Mouse (Mus musculus): ENCODE measurements around the gene Acss1. TPM values are rescaled to one million over a fixed set of nuclear protein-coding genes. Genes with fewer than 3 reads are reported as not detected.

The Acss1 gene
- polyA plus RNA-seq, 1 experiment from 2014 or later: 5.3 TPM

DNA sequence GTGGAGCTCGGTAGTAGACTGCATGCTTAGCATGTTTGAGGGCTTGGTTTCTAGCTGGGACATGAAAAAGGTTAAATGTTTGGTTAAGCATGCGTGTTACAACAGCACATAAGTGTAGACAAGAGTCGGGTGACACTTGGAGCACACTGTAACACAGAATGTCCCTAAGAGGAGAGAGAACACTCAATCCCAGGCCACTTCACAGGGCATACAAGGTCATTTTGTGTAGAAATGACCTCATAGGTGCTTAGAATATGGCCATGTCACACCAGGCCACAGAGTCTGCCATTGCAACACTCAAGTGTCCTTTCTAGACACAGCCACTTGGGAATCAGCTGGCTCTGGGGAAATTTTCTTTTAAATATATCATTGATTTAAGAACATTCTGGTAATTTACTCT is 44.3 kb downstream of the Acss1 start:
- DNase-seq (no peak), ATAC-seq (ENCODE audit: insufficient read depth) (no peak)
- Histone ChIP-seq H3K27me3 (ENCODE audit: insufficient read depth, low read length) (no peaks in the 10 kb centered on the region), H3K9me3 (ENCODE audit: low read depth, low read length) (no peaks in the 10 kb centered on the region), H3K4me1 (ENCODE audit: insufficient read depth) (no peaks in the 10 kb centered on the region), H3K27ac (ENCODE audit: low read depth) (no peak overlapping the region), H3K4me2 (no peak overlapping the region), H3K9ac (no peak overlapping the region), H3K36me3 (ENCODE audit: insufficient read depth) (no peaks in the 10 kb centered on the region), H3K4me3 (ENCODE audit: low read depth, low read length) (no peak overlapping the region)
- WGBS: 62% methylated on average over 3 of the region's 3 CpGs
- TF ChIP-seq CTCF (IDR thresholded peaks at IDR 0.05; ENCODE audit: low read depth): no peak

DNA sequence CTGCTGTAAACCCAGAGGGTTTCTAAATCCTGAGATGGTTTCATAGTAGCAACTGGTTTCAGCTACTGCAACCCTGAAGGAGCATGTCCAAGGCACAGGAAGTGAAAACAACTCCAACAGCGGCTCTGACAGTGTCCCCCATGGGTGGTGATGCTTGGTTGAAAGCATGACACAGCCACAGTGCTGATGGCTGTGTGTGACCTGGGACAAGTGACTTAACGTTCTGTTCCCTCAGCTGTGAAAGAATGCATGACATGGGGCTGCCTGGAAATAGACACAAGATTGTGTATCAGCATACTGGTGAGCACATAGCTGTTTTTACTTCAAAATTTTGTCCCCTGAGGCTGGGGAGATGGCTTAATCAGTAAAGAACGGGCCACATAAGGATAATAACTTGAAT is 46.6 kb downstream of the Acss1 start:
- no peak overlapping the region for H3K27ac ChIP-seq (ENCODE audit: low read depth)
- no peak for TF ChIP-seq CTCF (IDR thresholded peaks at IDR 0.05; ENCODE audit: low read depth)
- DNase-seq: no peak
- no peak overlapping the region for H3K4me2 ChIP-seq
- no peaks in the 10 kb centered on the region for H3K27me3 ChIP-seq (ENCODE audit: insufficient read depth, low read length)
- no peaks in the 10 kb centered on the region for H3K4me1 ChIP-seq (ENCODE audit: insufficient read depth)
- no peaks in the 10 kb centered on the region for H3K9me3 ChIP-seq (ENCODE audit: low read depth, low read length)
- no peak overlapping the region for H3K4me3 ChIP-seq (ENCODE audit: low read depth, low read length)
- no peak overlapping the region for H3K9ac ChIP-seq
- no peaks in the 10 kb centered on the region for H3K36me3 ChIP-seq (ENCODE audit: insufficient read depth)
- ATAC-seq (ENCODE audit: insufficient read depth): no peak
- 63% methylated on average over 3 of the region's 3 CpGs for WGBS

DNA sequence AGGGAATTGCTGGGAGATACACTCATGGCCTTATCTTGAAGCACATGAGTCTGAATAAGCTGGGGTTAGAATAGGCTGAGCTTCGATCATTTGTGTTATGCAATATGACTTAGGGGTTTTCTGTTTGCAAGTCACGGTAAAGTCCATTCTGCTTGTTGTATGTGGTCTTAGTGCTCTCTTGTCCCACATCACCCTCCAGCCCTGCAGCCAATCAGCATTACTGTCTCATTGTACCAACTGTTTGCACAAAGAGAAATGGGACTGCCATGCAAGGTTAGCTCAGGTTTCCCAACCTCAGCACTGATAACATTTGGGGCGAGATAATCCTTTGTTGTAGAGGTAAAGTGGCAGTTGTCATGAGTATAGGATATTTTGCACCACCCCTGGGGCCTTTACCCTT is 58.2 kb downstream of the Acss1 start:
- Histone ChIP-seq H3K9me3 (ENCODE audit: low read depth, low read length) (no peaks in the 10 kb centered on the region), H3K36me3 (ENCODE audit: insufficient read depth) (no peaks in the 10 kb centered on the region), H3K9ac (no peak overlapping the region), H3K4me2 (no peak overlapping the region), H3K27ac (ENCODE audit: low read depth) (no peak overlapping the region), H3K4me1 (ENCODE audit: insufficient read depth) (0 out of 2 replicates have a peak, but pooled peaks cover 3% of the 10 kb centered on the region), H3K27me3 (ENCODE audit: insufficient read depth, low read length) (no peaks in the 10 kb centered on the region), H3K4me3 (ENCODE audit: low read depth, low read length) (no peak overlapping the region)
- no peak for TF ChIP-seq CTCF (IDR thresholded peaks at IDR 0.05; ENCODE audit: low read depth)
- ATAC-seq (ENCODE audit: insufficient read depth): no peak
- DNase-seq: no peak
- 61% methylated on average over 3 of the region's 3 CpGs for WGBS

DNA sequence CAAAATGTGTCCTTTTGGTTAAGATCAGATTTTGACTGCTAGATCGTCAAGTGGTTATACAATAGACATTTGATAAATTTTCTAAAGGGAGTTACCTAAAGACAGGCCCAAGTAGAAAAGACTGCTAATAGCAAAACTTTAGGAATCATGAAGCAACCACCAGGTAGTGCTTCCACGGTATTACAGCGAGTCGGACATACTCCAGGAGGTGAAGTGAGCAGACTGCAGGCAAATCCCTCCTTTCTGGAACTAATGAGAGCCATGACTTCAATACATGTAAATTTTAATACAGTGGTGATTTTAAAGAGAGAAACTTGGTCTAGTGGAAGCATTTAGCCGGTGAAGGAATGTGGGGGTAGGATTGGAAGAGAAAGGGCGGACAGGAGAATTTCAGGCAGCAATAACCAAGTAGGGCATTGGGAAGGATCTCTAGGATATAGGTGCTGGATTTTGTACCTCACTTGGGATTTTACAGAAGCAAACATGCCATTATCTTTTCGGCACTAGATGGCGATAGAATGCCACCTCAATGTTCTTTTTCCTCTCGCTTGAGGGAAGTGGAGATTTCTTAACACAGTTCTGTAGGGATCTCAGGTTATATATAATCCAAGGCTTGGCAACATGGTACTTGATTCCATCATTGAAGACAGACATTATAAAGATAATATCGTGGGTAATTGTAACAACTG is 59.3 kb downstream of the Acss1 start:
- Histone ChIP-seq H3K27me3 (ENCODE audit: insufficient read depth, low read length) (no peaks in the 10 kb centered on the region), H3K4me2 (peak overlapping the region; percentile 79), H3K9ac (peak overlapping the region; percentile 77), H3K4me1 (ENCODE audit: insufficient read depth) (0 out of 2 replicates have a peak, but pooled peaks cover 3% of the 10 kb centered on the region), H3K4me3 (ENCODE audit: low read depth, low read length) (peak overlapping the region; percentile 95), H3K36me3 (ENCODE audit: insufficient read depth) (no peaks in the 10 kb centered on the region), H3K27ac (ENCODE audit: low read depth) (peak overlapping the region; percentile 27; the same call in 1 of the 2 replicates), H3K9me3 (ENCODE audit: low read depth, low read length) (no peaks in the 10 kb centered on the region)
- DNase-seq (peak; percentile 92), ATAC-seq (ENCODE audit: insufficient read depth) (peak; percentile 69)
- TF ChIP-seq CTCF (IDR thresholded peaks at IDR 0.05; ENCODE audit: low read depth): peak; percentile 82
- WGBS: 1% methylated on average over 10 of the region's 10 CpGs

DNA sequence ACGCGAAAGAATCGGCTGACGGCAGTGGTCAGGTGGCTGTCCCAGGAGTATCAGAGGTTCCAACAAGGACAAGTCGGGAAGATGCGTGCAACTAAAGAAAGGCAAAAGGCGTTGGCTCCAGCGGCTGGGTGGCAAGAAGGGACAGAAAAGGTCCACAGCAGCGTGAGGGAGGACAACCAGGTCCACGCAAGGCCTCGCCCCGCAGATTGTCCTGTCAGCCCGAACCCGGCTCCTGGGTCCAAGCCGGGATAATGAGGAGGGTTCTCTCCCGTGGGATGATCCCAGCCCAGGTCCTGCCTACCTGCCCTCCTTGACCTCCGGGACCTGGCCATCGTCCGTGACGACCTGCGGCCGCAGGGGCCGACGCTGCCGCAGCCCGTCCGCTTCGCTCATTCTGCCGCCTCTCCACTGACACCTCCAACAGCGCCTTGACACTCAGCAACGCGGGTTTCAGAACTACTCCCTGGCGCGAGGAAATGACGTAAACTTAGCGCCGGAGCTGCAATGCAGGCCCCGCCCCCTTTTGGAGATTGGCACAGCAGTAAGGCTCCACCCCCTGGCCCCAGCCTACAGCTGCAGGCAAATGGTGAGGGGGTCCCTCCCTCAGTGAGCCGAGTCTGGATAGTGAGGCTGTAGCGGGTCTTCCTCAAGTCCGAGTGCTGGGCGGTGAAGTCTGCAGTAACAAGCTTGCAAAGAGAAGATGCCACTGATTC is 60.1 kb downstream of the Acss1 start, which contains the start of gene Apmap:
Gene Apmap, minus strand, starts transcription at position 481 of the 713 bp plus-strand sequence.
- under 1% methylated on average over 42 of the region's 42 CpGs for WGBS
- no peak; the same call in 1 of the 2 replicates for TF ChIP-seq CTCF (IDR thresholded peaks at IDR 0.05; ENCODE audit: low read depth)
- Histone ChIP-seq H3K4me2 (peak within 1 kb of the TSS; percentile 79), H3K27me3 (ENCODE audit: insufficient read depth, low read length) (no peaks in the 10 kb centered on the region), H3K4me1 (ENCODE audit: insufficient read depth) (0 out of 2 replicates have a peak, but pooled peaks cover 3% of the 10 kb centered on the region), H3K4me3 (ENCODE audit: low read depth, low read length) (peak within 1 kb of the TSS; percentile 95), H3K36me3 (ENCODE audit: insufficient read depth) (no peaks in the 10 kb centered on the region), H3K9me3 (ENCODE audit: low read depth, low read length) (no peaks in the 10 kb centered on the region), H3K9ac (peak within 1 kb of the TSS; percentile 77), H3K27ac (ENCODE audit: low read depth) (peak within 1 kb of the TSS; percentile 27; the same call in 1 of the 2 replicates)
- peak; percentile 99 for DNase-seq
- peak; percentile 99 for ATAC-seq (ENCODE audit: insufficient read depth)

DNA sequence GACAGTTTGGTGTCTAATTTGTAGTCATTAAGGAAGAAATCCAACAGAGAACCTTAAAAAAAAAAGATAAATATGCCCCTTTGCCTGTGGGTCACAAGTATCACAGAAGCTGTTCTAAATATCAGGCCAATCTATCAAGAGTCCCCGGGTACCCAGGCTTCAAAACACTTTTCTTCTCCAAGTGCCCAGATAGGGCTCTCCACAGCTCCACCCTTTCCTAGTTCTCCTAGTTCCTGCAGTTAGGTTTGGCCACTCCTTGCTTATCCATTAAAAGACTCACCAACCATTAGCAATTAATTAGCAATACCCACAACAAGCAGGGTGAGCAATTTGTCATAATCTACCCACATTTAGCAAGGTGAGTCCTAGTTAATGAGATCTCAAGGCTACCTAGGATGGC is 61.2 kb downstream of the Acss1 start:
- Histone ChIP-seq H3K4me1 (ENCODE audit: insufficient read depth) (0 out of 2 replicates have a peak, but pooled peaks cover 3% of the 10 kb centered on the region), H3K4me3 (ENCODE audit: low read depth, low read length) (peak overlapping the region; percentile 95; the same call in 1 of the 2 replicates), H3K4me2 (peak overlapping the region; percentile 79), H3K9ac (no peak overlapping the region), H3K27ac (ENCODE audit: low read depth) (no peak overlapping the region), H3K36me3 (ENCODE audit: insufficient read depth) (no peaks in the 10 kb centered on the region), H3K9me3 (ENCODE audit: low read depth, low read length) (no peaks in the 10 kb centered on the region), H3K27me3 (ENCODE audit: insufficient read depth, low read length) (no peaks in the 10 kb centered on the region)
- no peak for TF ChIP-seq CTCF (IDR thresholded peaks at IDR 0.05; ENCODE audit: low read depth)
- 38% methylated on average over 1 of the region's 1 CpGs for WGBS
- ATAC-seq (ENCODE audit: insufficient read depth) (no peak), DNase-seq (no peak)

DNA sequence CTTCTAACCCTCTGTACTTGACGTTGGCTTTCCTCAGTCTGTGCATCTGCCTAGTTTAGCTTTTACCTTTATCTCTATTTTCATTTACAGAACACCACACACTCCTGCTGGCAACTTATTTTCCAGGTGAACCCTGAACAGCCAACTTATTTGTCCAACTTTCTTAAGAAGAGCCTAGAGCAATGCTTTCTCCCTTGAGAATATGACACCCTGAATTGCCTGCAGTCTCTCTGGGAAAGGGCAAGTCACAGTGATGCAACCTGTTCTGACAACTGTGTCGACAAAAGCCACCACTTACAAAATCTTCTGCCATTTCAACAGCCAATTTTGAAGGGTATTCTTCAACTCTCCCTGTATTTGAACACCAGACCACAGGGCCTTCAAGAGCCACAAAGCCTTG is 63.5 kb downstream of the Acss1 start:
- no peak for TF ChIP-seq CTCF (IDR thresholded peaks at IDR 0.05; ENCODE audit: low read depth)
- no peak for DNase-seq
- whole genome bisulfite sequencing: 73% methylated on average over 2 of the region's 2 CpGs

More for the DNA sequence above, 63.5 kb downstream of the Acss1 start:
- H3K4me1 ChIP-seq (ENCODE audit: insufficient read depth): 0 out of 2 replicates have a peak, but pooled peaks cover 3% of the 10 kb centered on the region
- no peaks in the 10 kb centered on the region for H3K27me3 ChIP-seq (ENCODE audit: insufficient read depth, low read length)
- ATAC-seq (ENCODE audit: insufficient read depth): no peak
- no peak overlapping the region for H3K27ac ChIP-seq (ENCODE audit: low read depth)
- no peak overlapping the region for H3K4me3 ChIP-seq (ENCODE audit: low read depth, low read length)
- no peak overlapping the region for H3K9ac ChIP-seq
- no peaks in the 10 kb centered on the region for H3K36me3 ChIP-seq (ENCODE audit: insufficient read depth)
- H3K4me2 ChIP-seq: no peak overlapping the region
- H3K9me3 ChIP-seq (ENCODE audit: low read depth, low read length): no peaks in the 10 kb centered on the region
